Mouse (Mus musculus) left cerebral cortex, postnatal 14 days (tissue): Measurements from ENCODE around the gene Gm43552. TPM values are rescaled to one million over a fixed set of nuclear protein-coding genes. Genes with fewer than 3 reads are reported as not detected.
A peak's percentile ranks its signal among the peaks of the same experiment; 100 is the strongest.
"Not testable (repeated sequence)": the region's sequence is repeated elsewhere in the genome, so short reads cannot be mapped to it uniquely, and the experiment has no call there.

Source experiments
- DNase-seq, 2 experiments: peaks; one replicate each; pipeline ENCODE4 v3.0.0; 2021 to 2022; ENCODE audit warnings: low spot score in 2 of 2, mixed read lengths in 1 of 2
- intact Hi-C: fragments of 180-260 bp; cut with DNase I; formaldehyde crosslinking; loops from one replicate; pipeline ENCODE4 v1.15.1; 2025
- long read RNA-seq, 2 experiments: library from polyadenylated mRNA; stranded (forward); transcript quantifications; one replicate each; pipeline ENCODE4 v2.0.0; 2021
- total RNA-seq, 2 experiments: library from RNA; stranded (reverse); gene quantifications; 2 replicates each; pipeline ENCODE4 v1.2.3; 2021

The Gm43552 gene
- total RNA-seq, result 1 to 10 TPM in 1 of 2 experiments, not detected in 1; 3.4 TPM
- long read RNA-seq, experiment 1, result 0 reads
- long read RNA-seq, experiment 2, result 0 reads

GRCm38 (mm10) chr5:65492716-65493531, at the start of gene Gm43552:
Gene Gm43552 (minus strand): TSS chr5:65492833.
- DNase-seq, result peak; percentile 96 to 97
- intact Hi-C loops, result loop anchor here (2.0 to 5.0 kb wide), 3 partner anchors 44 to 204 kb away; partner anchors contain the start of genes Smim14, Ube2k and Ugdh

GRCm38 (mm10) chr5:65541889-65542288, 49.3 kb upstream of the Gm43552 start:
- intact Hi-C loops, result no loop called here
- DNase-seq, result no peak

GRCm38 (mm10) chr5:65539786-65540185, 47.2 kb upstream of the Gm43552 start:
- DNase-seq, result no peak
- intact Hi-C loops, result no loop called here

- intact Hi-C loops, result no loop called here
- no peak for DNase-seq
These were observed 46.2 kb upstream of the Gm43552 start for GRCm38 (mm10) chr5:65538829-65539228.

GRCm38 (mm10) chr5:65538121-65538520, 45.5 kb upstream of the Gm43552 start:
- intact Hi-C loops, result no loop called here
- DNase-seq, result no peak

- peak; percentile 14 to 15 for DNase-seq
- intact Hi-C loops, result loop anchor here (2.0 kb wide), 2 partner anchors 45 to 159 kb away; partner anchors contain the start of gene Gm43552
These were observed 44.9 kb upstream of the Gm43552 start for GRCm38 (mm10) chr5:65537420-65538071.

GRCm38 (mm10) chr5:65536751-65537419, 44.3 kb upstream of the Gm43552 start, which contains the start of the genes Smim14 and Ube2k:
Gene Smim14 (minus strand): TSS chr5:65537184.
Gene Ube2k (plus strand): TSS chr5:65537233.
- peak; percentile 94 to 95 for DNase-seq
- intact Hi-C loops, result loop anchor here (2.0 kb wide), 2 partner anchors 44 to 160 kb away; partner anchors contain the start of gene Gm43552

- intact Hi-C loops, result loop anchor here (2.0 kb wide), 2 partner anchors 43 to 161 kb away; partner anchors contain the start of gene Gm43552
These were observed 43.4 kb upstream of the Gm43552 start for GRCm38 (mm10) chr5:65536068-65536465.

GRCm38 (mm10) chr5:65535457-65536067, 42.9 kb upstream of the Gm43552 start:
- DNase-seq, result peak; percentile 12 to 62
- intact Hi-C loops, result loop anchor here (2.0 kb wide), 2 partner anchors 43 to 161 kb away; partner anchors contain the start of gene Gm43552

More at GRCm38 (mm10) chr5:65536068-65536465, 43.4 kb upstream of the Gm43552 start:
- not testable (repeated sequence) for DNase-seq

GRCm38 (mm10) chr5:65534496-65534895, 41.9 kb upstream of the Gm43552 start:
- intact Hi-C loops, result no loop called here

GRCm38 (mm10) chr5:65531283-65531682, 38.6 kb upstream of the Gm43552 start:
- no peak for DNase-seq
- intact Hi-C loops, result no loop called here

More at GRCm38 (mm10) chr5:65534496-65534895, 41.9 kb upstream of the Gm43552 start:
- no peak for DNase-seq

- DNase-seq, result no peak
- intact Hi-C loops, result no loop called here
These were observed 33.2 kb upstream of the Gm43552 start for GRCm38 (mm10) chr5:65525674-65526443.

- intact Hi-C loops, result no loop called here
- no peak for DNase-seq
These were observed 32.2 kb upstream of the Gm43552 start for GRCm38 (mm10) chr5:65524831-65525230.

GRCm38 (mm10) chr5:65521803-65522202, 29.2 kb upstream of the Gm43552 start:
- intact Hi-C loops, result no loop called here
- no peak for DNase-seq

GRCm38 (mm10) chr5:65514635-65515278, 22.1 kb upstream of the Gm43552 start:
- intact Hi-C loops, result no loop called here
- no peak for DNase-seq

- DNase-seq, result no peak
- intact Hi-C loops, result no loop called here
These were observed 20.9 kb upstream of the Gm43552 start for GRCm38 (mm10) chr5:65513506-65513905.

GRCm38 (mm10) chr5:65508395-65508794, 15.8 kb upstream of the Gm43552 start:
- intact Hi-C loops, result no loop called here
- no peak for DNase-seq

- DNase-seq, result no peak
- intact Hi-C loops, result no loop called here
These were observed 13.2 kb upstream of the Gm43552 start for GRCm38 (mm10) chr5:65505786-65506185.
